Mouse (Mus musculus) CD4-positive, CD25-positive, alpha-beta regulatory T cell, adult 4 months (primary cell): Measurements from ENCODE around the gene Phox2a. TPM values are rescaled to one million over a fixed set of nuclear protein-coding genes. Genes with fewer than 3 reads are reported as not detected.

Experiments used
- ATAC-seq: one replicate; pipeline ENCODE4 v1.8.0; 2017
- polyA plus RNA-seq, 2 experiments: library from polyadenylated mRNA; unstranded; fragments of 100-300 nt; shearing (Covaris generic); gene quantifications; one replicate each; pipeline ENCODE4 v1.2.1; 2017

Phox2a gene
- not detected for polyA plus RNA-seq

GRCm38 (mm10) chr7:101817861-101818401 lies at the start of gene Phox2a:
TSS of gene Phox2a (plus strand) at chr7:101818313.
- no peak for ATAC-seq

GRCm38 (mm10) chr7:101770051-101770450 lies 48.1 kb upstream of the Phox2a start:
- ATAC-seq, result no peak

- ATAC-seq, result no peak
Observed at GRCm38 (mm10) chr7:101771604-101772003, 46.5 kb upstream of the Phox2a start.

GRCm38 (mm10) chr7:101772687-101773086 lies 45.4 kb upstream of the Phox2a start:
- no peak for ATAC-seq

- ATAC-seq, result no peak
Observed at GRCm38 (mm10) chr7:101777053-101777452, 41.1 kb upstream of the Phox2a start.

GRCm38 (mm10) chr7:101820295-101821030 lies 2.4 kb downstream of the Phox2a start:
- ATAC-seq, result no peak

GRCm38 (mm10) chr7:101821571-101822501 lies 3.7 kb downstream of the Phox2a start:
- ATAC-seq, result peak; percentile 83

GRCm38 (mm10) chr7:101822836-101823757 lies 5.0 kb downstream of the Phox2a start:
- no peak for ATAC-seq

GRCm38 (mm10) chr7:101823758-101824630 lies 5.9 kb downstream of the Phox2a start:
- no peak for ATAC-seq

GRCm38 (mm10) chr7:101830373-101830772 lies 12.3 kb downstream of the Phox2a start:
- no peak for ATAC-seq

- no peak for ATAC-seq
Observed at GRCm38 (mm10) chr7:101831437-101831836, 13.3 kb downstream of the Phox2a start.

- no peak for ATAC-seq
Observed at GRCm38 (mm10) chr7:101832372-101832771, 14.3 kb downstream of the Phox2a start.

GRCm38 (mm10) chr7:101833352-101833751 lies 15.2 kb downstream of the Phox2a start:
- no peak for ATAC-seq

- no peak for ATAC-seq
Observed at GRCm38 (mm10) chr7:101833916-101834584, 15.9 kb downstream of the Phox2a start.

- no peak for ATAC-seq
Observed at GRCm38 (mm10) chr7:101834903-101835302, 16.8 kb downstream of the Phox2a start.

GRCm38 (mm10) chr7:101835457-101836109 lies 17.5 kb downstream of the Phox2a start:
- no peak for ATAC-seq

GRCm38 (mm10) chr7:101836271-101837153 lies 18.4 kb downstream of the Phox2a start:
- ATAC-seq, result peak; percentile 74

GRCm38 (mm10) chr7:101837154-101837605 lies 19.1 kb downstream of the Phox2a start:
- peak; percentile 7 for ATAC-seq
